Mouse (Mus musculus) lung, postnatal 0 days (tissue): ENCODE measurements around the gene Sinhcaf.

Experiments
- CTCF ChIP-seq: IDR thresholded peaks from 2 replicates; pipeline ENCODE4 v1.5.1; 2016; ENCODE audit warnings: antibody characterized with exemption, mild to moderate bottlenecking
- EP300 ChIP-seq: IDR thresholded peaks from 2 replicates; pipeline ENCODE4 v1.6.1; 2016; ENCODE audit warnings: antibody characterized with exemption, mild to moderate bottlenecking, control low read depth

DNA sequence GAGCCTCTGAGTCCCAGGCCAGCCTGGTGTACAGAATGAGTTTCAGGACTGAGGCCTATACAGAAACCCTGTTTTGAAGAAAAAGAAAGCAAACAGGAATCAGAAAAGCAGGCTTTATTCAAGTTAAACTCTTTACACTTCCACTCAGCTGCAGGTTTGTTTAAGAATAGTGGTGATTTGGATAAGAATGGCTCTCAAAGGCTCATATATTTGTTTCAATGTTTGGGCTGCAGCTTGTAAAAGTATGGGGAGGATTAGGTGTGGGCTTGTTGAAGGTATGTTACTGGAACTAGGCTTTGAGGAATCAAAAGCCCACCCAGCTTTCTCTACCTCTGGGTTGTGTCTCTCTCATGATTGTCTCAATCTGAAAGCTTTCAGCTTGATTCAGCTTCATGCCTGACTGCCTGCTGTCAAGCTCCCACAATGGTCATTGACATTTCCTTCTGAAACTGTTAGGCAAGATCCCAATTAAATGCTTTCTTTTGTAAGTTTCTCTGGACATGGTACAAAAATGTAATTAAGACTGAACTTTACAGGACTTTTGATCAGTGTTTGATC is 27.3 kb downstream of the Sinhcaf start:
- TF ChIP-seq CTCF = no peak
- TF ChIP-seq EP300 = no peak
